ENCODE assay signal across 7 mouse cellular contexts in the genomic region with DNA sequence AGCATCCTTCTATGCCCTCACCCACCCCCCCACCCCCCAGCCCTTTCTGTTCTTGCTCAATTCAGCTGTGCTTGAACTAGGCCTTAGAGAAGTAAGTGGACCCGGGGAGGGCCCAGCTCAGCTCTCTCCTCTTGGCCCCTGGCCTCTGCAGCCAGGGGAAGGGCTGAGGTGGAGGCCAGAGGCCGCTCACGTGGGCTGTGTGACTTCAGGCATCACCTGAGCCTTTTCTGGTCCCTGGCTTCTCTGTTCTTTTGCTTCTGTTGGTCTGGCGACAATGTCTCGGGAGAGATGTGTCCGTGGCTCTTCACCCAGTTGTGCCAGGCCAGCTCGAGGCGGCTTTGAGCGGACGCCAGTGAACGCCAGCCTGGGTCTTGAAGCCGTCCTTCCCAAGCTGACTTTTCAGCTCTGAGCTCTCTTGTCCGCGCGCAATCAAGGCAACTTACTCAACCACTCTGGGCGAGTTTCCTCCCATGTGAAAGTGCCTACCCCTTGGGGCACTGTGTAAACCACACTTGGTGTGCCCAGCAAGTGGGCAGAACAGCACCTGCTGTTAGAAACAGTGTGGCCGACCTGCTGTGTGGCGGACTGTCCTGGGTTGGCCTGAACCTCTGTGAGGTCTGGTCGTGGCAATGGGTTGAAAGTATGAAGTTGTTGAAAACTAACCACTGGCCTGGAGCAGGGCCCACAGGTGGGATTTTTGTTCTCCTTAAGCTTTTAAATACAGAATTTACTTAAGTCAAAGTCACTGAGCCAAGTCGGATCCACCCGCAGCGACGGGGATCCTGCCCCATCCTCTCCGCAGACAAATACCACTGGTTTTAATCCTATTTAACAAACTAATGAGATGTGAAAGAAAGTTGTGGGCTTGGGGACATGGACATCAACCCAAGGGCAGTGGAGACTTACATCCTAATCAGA.
A peak's percentile ranks its signal among the peaks of the same experiment; 100 is the strongest.
DNase-seq lines count a peak whose midpoint lies in the region; ATAC-seq and TF ChIP-seq lines count a peak whose summit lies in the region.

No protein-coding gene starts in this region.

- DNase-seq in midbrain, embryonic 11.5 days (ENCODE audit: low spot score, missing footprints) = no peak
- DNase-seq in forebrain, embryonic 14.5 days (ENCODE audit: low spot score) = no peak
- DNase-seq in liver, embryonic 13.5 days = no peak
- DNase-seq in stomach, postnatal 0 days (ENCODE audit: low spot score) = no peak
- DNase-seq in frontal cortex, postnatal 10 days (ENCODE audit: low spot score in 2 of 2) = no peak
- no peak for DNase-seq in spleen, adult 18-20 months

- H3K27me3 ChIP-seq in midbrain, embryonic 11.5 days (ENCODE audit: control insufficient read depth, insufficient read depth, low read length) = no peaks in the 10 kb centered on the region
- H3K27me3 ChIP-seq in midbrain, embryonic 16.5 days (ENCODE audit: control insufficient read depth, insufficient read depth, low read depth, low read length) = no peaks in the 10 kb centered on the region
- H3K27me3 ChIP-seq in forebrain, embryonic 14.5 days (replicated peaks; ENCODE audit: control insufficient read depth, insufficient read depth, low read length) = no peaks in the 10 kb centered on the region
- H3K27me3 ChIP-seq in liver, embryonic 13.5 days = no peaks in the 10 kb centered on the region
- H3K27me3 ChIP-seq in stomach, postnatal 0 days (ENCODE audit: control insufficient read depth, insufficient read depth, low read length) = no peaks in the 10 kb centered on the region

- TF ChIP-seq CTCF in stomach, postnatal 0 days (IDR thresholded peaks at IDR 0.05; ENCODE audit: low read depth) = no peak

- H3K4me1 ChIP-seq in midbrain, embryonic 11.5 days (ENCODE audit: control insufficient read depth, insufficient read depth, low read length) = peaks cover 14% of the 10 kb centered on the region
- H3K4me1 ChIP-seq in midbrain, embryonic 16.5 days (ENCODE audit: control insufficient read depth, insufficient read depth, low read length) = peaks cover 12% of the 10 kb centered on the region
- H3K4me1 ChIP-seq in forebrain, embryonic 14.5 days (ENCODE audit: control insufficient read depth, insufficient read depth, low read length) = peaks cover 7% of the 10 kb centered on the region
- H3K4me1 ChIP-seq in liver, embryonic 13.5 days (replicated peaks) = peaks cover 49% of the 10 kb centered on the region
- peaks cover 20% of the 10 kb centered on the region for H3K4me1 ChIP-seq in stomach, postnatal 0 days (replicated peaks; ENCODE audit: control insufficient read depth, insufficient read depth)

- H3K9me3 ChIP-seq in midbrain, embryonic 11.5 days (ENCODE audit: control insufficient read depth, low read length) = no peaks in the 10 kb centered on the region
- no peaks in the 10 kb centered on the region for H3K9me3 ChIP-seq in midbrain, embryonic 16.5 days (replicated peaks; ENCODE audit: control insufficient read depth, low read length, poor library complexity, severe bottlenecking)
- no peaks in the 10 kb centered on the region for H3K9me3 ChIP-seq in forebrain, embryonic 14.5 days (replicated peaks; ENCODE audit: control insufficient read depth, low read length)
- H3K9me3 ChIP-seq in liver, embryonic 13.5 days (replicated peaks) = no peaks in the 10 kb centered on the region
- no peaks in the 10 kb centered on the region for H3K9me3 ChIP-seq in stomach, postnatal 0 days (ENCODE audit: control insufficient read depth, low read length)

- H3K9ac ChIP-seq in midbrain, embryonic 11.5 days (ENCODE audit: low read length) = no peak overlapping the region
- H3K9ac ChIP-seq in midbrain, embryonic 16.5 days (ENCODE audit: low read depth, low read length) = no peak overlapping the region
- no peak overlapping the region for H3K9ac ChIP-seq in forebrain, embryonic 14.5 days (ENCODE audit: low read length)
- no peak overlapping the region for H3K9ac ChIP-seq in liver, embryonic 13.5 days
- H3K9ac ChIP-seq in stomach, postnatal 0 days (ENCODE audit: low read length) = peak overlapping the region; percentile 35; the same call in 1 of the 2 replicates

- no peak for ATAC-seq in midbrain, embryonic 11.5 days (ENCODE audit: low FRiP score)
- ATAC-seq in midbrain, embryonic 16.5 days = no peak
- ATAC-seq in forebrain, embryonic 14.5 days = no peak
- no peak for ATAC-seq in liver, embryonic 13.5 days (ENCODE audit: low read depth)
- ATAC-seq in stomach, postnatal 0 days (ENCODE audit: low FRiP score, low TSS enrichment) = no peak

- H3K27ac ChIP-seq in midbrain, embryonic 11.5 days (ENCODE audit: low read depth, low read length) = no peak overlapping the region
- no peak overlapping the region for H3K27ac ChIP-seq in midbrain, embryonic 16.5 days (ENCODE audit: low read length)
- no peak overlapping the region for H3K27ac ChIP-seq in forebrain, embryonic 14.5 days (ENCODE audit: low read depth, low read length)
- peak overlapping the region; percentile 13; the same call in 1 of the 2 replicates for H3K27ac ChIP-seq in liver, embryonic 13.5 days
- peak overlapping the region; percentile 97 for H3K27ac ChIP-seq in stomach, postnatal 0 days (replicated peaks)

- H3K36me3 ChIP-seq in midbrain, embryonic 11.5 days (ENCODE audit: control insufficient read depth, insufficient read depth, low read length) = no peaks in the 10 kb centered on the region
- H3K36me3 ChIP-seq in midbrain, embryonic 16.5 days (ENCODE audit: control insufficient read depth, insufficient read depth, low read length) = no peaks in the 10 kb centered on the region
- H3K36me3 ChIP-seq in forebrain, embryonic 14.5 days (ENCODE audit: control insufficient read depth, insufficient read depth, low read length) = no peaks in the 10 kb centered on the region
- H3K36me3 ChIP-seq in liver, embryonic 13.5 days = no peaks in the 10 kb centered on the region
- H3K36me3 ChIP-seq in stomach, postnatal 0 days (ENCODE audit: control insufficient read depth, insufficient read depth, low read length) = no peaks in the 10 kb centered on the region

- TF ChIP-seq EP300 in stomach, postnatal 0 days (optimal IDR thresholded peaks at IDR 0.05) = no peak

- peak overlapping the region; percentile 95 for H3K4me2 ChIP-seq in midbrain, embryonic 11.5 days
- H3K4me2 ChIP-seq in midbrain, embryonic 16.5 days (ENCODE audit: low read length) = no peak overlapping the region
- peak overlapping the region; percentile 89 for H3K4me2 ChIP-seq in forebrain, embryonic 14.5 days (ENCODE audit: low read length)
- H3K4me2 ChIP-seq in liver, embryonic 13.5 days = peak overlapping the region; percentile 90
- peak overlapping the region; percentile 69; the same call in 1 of the 2 replicates for H3K4me2 ChIP-seq in stomach, postnatal 0 days (replicated peaks; ENCODE audit: low read depth)

- WGBS in midbrain, embryonic 11.5 days = 59% methylated on average over 24 of the region's 24 CpGs
- 56% methylated on average over 24 of the region's 24 CpGs for WGBS in midbrain, embryonic 16.5 days
- 66% methylated on average over 24 of the region's 24 CpGs for WGBS in forebrain, embryonic 14.5 days
- WGBS in liver, embryonic 13.5 days (ENCODE audit: insufficient replicate concordance) = 77% methylated on average over 24 of the region's 24 CpGs
- WGBS in stomach, postnatal 0 days = 78% methylated on average over 24 of the region's 24 CpGs

- peak overlapping the region; percentile 62; the same call in 1 of the 2 replicates for H3K4me3 ChIP-seq in midbrain, embryonic 11.5 days (ENCODE audit: low read depth, low read length)
- H3K4me3 ChIP-seq in midbrain, embryonic 16.5 days (ENCODE audit: low read depth, low read length) = no peak overlapping the region
- peak overlapping the region; percentile 48; the same call in 1 of the 2 replicates for H3K4me3 ChIP-seq in forebrain, embryonic 14.5 days (ENCODE audit: low read depth, low read length)
- H3K4me3 ChIP-seq in liver, embryonic 13.5 days (replicated peaks) = peak overlapping the region; percentile 59; the same call in 1 of the 2 replicates
- H3K4me3 ChIP-seq in stomach, postnatal 0 days (ENCODE audit: low read depth, low read length) = 0 out of 2 replicates have a peak overlapping the region, but pooled peaks have one; percentile 41

Comparison
In these comparisons a context has a peak if more than half of its experiments do, and no peak if none do; other contexts are left out.
1. H3K27ac ChIP-seq: peak in liver, embryonic 13.5 days (single experiment) and stomach, postnatal 0 days (single experiment); none in midbrain, embryonic 11.5 days (single experiment), midbrain, embryonic 16.5 days (single experiment) and forebrain, embryonic 14.5 days (single experiment).